Mouse (Mus musculus) Patski (cell line): ENCODE data around the gene Pam. TPM values are rescaled to one million over a fixed set of nuclear protein-coding genes. Genes with fewer than 3 reads are reported as not detected.

Experiments
- ATAC-seq: fragments of 100-300 bp; one replicate; pipeline ENCODE4 v1.8.0; 2021
- CTCF ChIA-PET: fragments of 350-600 bp; sonication (Branson Sonifier 250); formaldehyde crosslinking; loops from one replicate; lab custom pipeline; 2022; ENCODE audit warnings: inconsistent platforms; lab: Charles Lee
- POLR2A ChIA-PET: fragments of 350-600 bp; sonication (Branson Sonifier 250); formaldehyde crosslinking; loops from one replicate; lab custom pipeline; 2022; ENCODE audit warnings: antibody characterized with exemption, inconsistent platforms; lab: Charles Lee
- DNase-seq: peaks from one replicate; pipeline ENCODE4 v3.0.0-alpha.2; 2011; ENCODE audit warnings: low read depth, low spot score
- H3K27me3 ChIP-seq: fragments of 371-371 bp; one replicate; pipeline ENCODE4 v1.5.1; 2021
- CTCF ChIP-seq: fragments of 100-300 bp; IDR thresholded peaks from one replicate; pipeline ENCODE4 v1.5.1; 2021
- in situ Hi-C: fragments of 300-500 bp; cut with MboI; formaldehyde crosslinking; loops from 3 replicates; pipeline ENCODE4 v1.11.1; 2018; ENCODE audit warnings: low pct_unique_long_range_greater_than_20kb, mixed read lengths
- polyA plus RNA-seq: library from polyadenylated mRNA; unstranded; gene quantifications from one replicate; pipeline ENCODE4 v1.2.3, GENCODE M21; 2021

The Pam gene
- polyA plus RNA-seq, 1 experiment from 2014 or later: 74.0 TPM

DNA sequence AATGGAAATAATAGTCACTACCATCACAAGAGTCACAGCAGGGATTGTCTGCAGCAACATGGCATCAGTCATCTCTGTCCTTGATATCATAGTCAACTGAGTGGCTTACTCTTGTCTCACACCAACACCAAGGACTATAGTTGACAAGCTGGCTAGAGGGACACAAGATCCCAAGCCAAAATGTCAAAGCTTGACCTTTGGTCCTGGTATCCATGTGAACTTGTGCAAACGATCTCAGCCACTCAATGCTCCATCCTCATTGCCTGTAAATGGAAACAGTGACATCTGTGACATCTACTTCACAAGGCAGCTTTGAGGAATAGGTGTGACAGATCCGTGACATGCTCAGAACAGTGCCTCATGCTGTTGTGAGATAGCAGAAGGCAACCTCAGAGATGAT, 15.0 kb downstream of the Pam start:
- ATAC-seq (no peak), DNase-seq (no peak)
- TF ChIP-seq CTCF: no peak
- ChIA-PET POLR2A (no interaction called here), CTCF (no interaction called here)
- H3K27me3 ChIP-seq: no peaks in the 10 kb centered on the region
- in situ Hi-C loops: no loop called here

DNA sequence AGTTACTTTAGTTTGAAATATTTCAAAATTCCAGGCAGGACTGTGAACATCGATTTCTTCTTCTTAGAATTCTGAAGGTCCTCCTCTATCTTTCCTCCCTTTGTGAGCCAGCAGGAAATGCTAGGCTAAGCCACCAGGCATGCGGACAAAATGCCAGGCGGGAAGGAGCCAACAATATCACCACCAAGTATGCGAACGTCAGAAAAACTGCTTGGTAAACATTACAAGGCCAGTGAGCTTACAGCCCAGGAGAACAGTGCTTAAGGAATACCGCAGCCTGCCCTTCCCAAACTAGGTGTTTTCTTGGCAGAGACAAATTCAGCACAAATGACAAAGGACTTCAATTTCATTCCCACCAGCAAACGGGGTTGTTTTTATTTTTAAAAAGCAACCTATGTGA, 15.8 kb downstream of the Pam start:
- CTCF ChIA-PET: no interaction called here
- no peaks in the 10 kb centered on the region for H3K27me3 ChIP-seq
- no peak for ATAC-seq
- no peak for TF ChIP-seq CTCF
- in situ Hi-C loops: no loop called here
- DNase-seq: no peak
- POLR2A ChIA-PET: no interaction called here

- in situ Hi-C loops: no loop called here
- DNase-seq (no peak), ATAC-seq (no peak)
- TF ChIP-seq CTCF: no peak
- CTCF ChIA-PET: no interaction called here
- POLR2A ChIA-PET: no interaction called here
- H3K27me3 ChIP-seq: no peaks in the 10 kb centered on the region
These were observed 16.7 kb downstream of the Pam start for GRCm38 (mm10) chr1:98078735-98079134.

DNA sequence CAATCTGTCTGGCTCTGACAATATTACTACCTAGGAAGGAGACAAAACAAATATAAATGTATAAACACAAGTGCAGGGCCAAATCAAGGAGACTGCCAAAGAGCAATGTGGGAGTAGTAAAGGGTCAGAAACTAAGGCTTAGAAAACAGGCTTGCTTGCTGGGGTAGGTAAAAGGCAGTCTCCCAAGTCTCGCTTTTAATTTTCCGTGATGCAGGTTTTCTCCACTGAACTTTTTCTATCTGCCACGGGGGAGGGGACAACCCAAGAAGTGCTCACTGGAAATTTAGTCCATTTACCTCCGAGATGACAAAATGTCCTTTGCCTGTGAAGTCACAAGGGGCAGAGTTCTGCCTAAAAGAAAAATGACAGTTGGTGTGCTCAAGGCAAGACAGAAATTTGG, 21.6 kb downstream of the Pam start:
- no peaks in the 10 kb centered on the region for H3K27me3 ChIP-seq
- DNase-seq: no peak
- in situ Hi-C loops: no loop called here
- ATAC-seq: no peak
- no peak for TF ChIP-seq CTCF
- CTCF ChIA-PET: no interaction called here
- POLR2A ChIA-PET: no interaction called here

GRCm38 (mm10) chr1:98073127-98073526, 22.3 kb downstream of the Pam start:
- ChIA-PET POLR2A (no interaction called here), CTCF (interaction anchor here (1.4 kb wide), 2 partner anchors 16 to 46 kb away, joined by 3 read pairs; no protein-coding TSS in a partner anchor)
- TF ChIP-seq CTCF: no peak
- DNase-seq (no peak), ATAC-seq (no peak)
- in situ Hi-C loops: no loop called here
- no peaks in the 10 kb centered on the region for H3K27me3 ChIP-seq

DNA sequence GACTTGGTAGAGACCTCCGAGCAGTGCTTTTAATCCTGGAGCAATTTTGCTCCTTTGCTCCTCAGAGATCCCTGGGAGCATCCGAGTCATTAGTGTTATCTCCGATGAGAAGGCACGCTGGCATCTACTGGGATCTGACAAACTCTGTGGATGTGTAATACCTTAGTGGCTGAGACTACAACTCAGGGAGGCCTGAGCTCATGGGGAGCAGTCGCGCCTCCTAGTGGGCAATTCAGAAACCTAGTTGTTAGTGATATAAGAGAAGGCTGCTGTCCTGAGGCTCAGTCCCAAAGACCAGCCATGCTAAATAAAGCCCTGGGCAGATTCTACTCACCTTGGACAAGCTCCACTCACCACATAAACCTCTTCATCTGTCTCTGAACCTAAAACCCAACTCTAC, 23.4 kb downstream of the Pam start:
- POLR2A ChIA-PET: no interaction called here
- no peaks in the 10 kb centered on the region for H3K27me3 ChIP-seq
- in situ Hi-C loops: no loop called here
- no peak for ATAC-seq
- peak; percentile 65 for TF ChIP-seq CTCF
- CTCF ChIA-PET: interaction anchor here (0.7 to 1.8 kb wide), 6 partner anchors 12 to 96 kb away, joined by 3 to 6 read pairs (median 3); no protein-coding TSS in a partner anchor
- DNase-seq: no peak

- DNase-seq (no peak), ATAC-seq (no peak)
- CTCF ChIA-PET: interaction anchor here (0.8 to 1.8 kb wide), 6 partner anchors 9 to 97 kb away, joined by 3 to 6 read pairs (median 3); no protein-coding TSS in a partner anchor
- no peak for TF ChIP-seq CTCF
- in situ Hi-C loops: no loop called here
- POLR2A ChIA-PET: no interaction called here
- H3K27me3 ChIP-seq: no peaks in the 10 kb centered on the region
These were observed 24.0 kb downstream of the Pam start for GRCm38 (mm10) chr1:98071436-98071835.

DNA sequence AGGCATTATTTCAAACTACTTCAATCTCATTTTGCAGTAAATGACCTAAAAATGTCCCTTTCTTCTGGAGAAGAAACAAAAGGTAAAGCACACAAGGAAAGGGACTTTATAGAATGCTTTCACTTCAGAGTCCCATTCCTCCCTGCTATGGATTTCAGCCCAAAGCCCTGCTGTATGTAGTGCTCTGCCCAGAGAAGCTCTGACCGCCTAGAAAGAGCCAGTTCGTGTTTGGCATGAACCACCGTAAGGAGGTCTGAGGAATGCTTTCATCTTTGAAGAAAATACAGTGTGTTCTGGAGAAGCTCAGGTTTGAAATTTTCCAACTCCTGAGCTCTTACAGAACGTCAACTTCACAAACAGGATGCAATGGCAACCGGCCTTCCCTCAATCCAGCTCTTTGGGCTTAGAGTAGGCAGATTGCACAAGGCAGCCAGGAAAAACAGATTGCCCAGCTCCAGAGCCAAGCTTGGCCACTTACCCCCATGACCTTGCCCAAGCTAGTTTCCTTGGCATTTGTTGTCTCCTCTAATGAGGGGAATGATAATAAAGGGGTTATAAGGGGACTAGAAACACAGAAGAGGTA, 24.6 kb downstream of the Pam start:
- DNase-seq: no peak
- H3K27me3 ChIP-seq: no peaks in the 10 kb centered on the region
- ChIA-PET POLR2A (interaction anchor here (0.6 kb wide), 1 partner anchor 22 kb away, joined by 3 read pairs; no protein-coding TSS in a partner anchor), CTCF (interaction anchor here (1.0 to 1.5 kb wide), 3 partner anchors 9 to 90 kb away, joined by 3 to 4 read pairs (median 3); no protein-coding TSS in a partner anchor)
- in situ Hi-C loops: no loop called here
- TF ChIP-seq CTCF: no peak
- no peak for ATAC-seq

DNA sequence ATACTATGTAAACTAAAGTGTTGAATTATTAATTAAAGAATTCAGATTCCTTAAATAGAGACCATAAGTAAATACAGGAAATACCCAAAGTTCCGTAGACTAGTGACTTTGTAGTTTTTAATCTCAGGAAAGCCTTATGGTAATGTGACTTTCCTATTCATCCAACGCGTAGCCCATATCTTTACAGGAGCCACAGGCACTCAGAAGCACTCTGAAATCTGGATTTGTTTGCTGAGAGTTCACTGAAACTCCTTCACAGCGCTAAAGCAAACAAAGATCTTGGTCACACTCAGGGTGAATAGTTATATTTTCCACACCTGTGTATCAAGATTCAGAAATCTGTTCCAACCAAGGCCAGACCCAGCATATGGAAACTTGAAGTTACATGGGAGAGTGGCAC, 27.3 kb downstream of the Pam start:
- no peak for TF ChIP-seq CTCF
- DNase-seq (no peak), ATAC-seq (no peak)
- ChIA-PET POLR2A (no interaction called here), CTCF (interaction anchor here (0.6 to 1.4 kb wide), 2 partner anchors 11 to 74 kb away, joined by 3 read pairs; no protein-coding TSS in a partner anchor)
- no peaks in the 10 kb centered on the region for H3K27me3 ChIP-seq
- in situ Hi-C loops: no loop called here

GRCm38 (mm10) chr1:98062074-98062473, 33.4 kb downstream of the Pam start:
- DNase-seq (no peak), ATAC-seq (no peak)
- no peaks in the 10 kb centered on the region for H3K27me3 ChIP-seq

DNA sequence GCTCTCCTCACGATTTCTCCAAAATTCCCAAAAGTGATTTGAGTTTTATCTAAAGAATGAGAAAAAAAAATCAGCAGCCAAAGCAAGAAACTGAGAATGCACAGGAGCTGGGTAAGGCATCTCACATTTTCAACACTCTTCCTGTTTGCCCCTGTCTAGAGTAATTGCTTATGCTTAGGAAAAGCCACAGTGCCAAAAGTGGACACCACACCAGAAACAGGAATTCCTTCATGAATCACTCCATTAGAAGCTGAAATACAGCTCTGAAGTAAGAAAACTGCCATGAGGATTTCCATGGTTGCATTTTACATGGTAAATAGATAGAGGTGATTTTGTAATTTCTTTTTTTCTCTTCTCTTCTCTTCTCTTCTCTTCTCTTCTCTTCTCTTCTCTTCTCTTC, 36.0 kb downstream of the Pam start:
- H3K27me3 ChIP-seq: no peaks in the 10 kb centered on the region
- TF ChIP-seq CTCF: no peak
- ChIA-PET POLR2A (no interaction called here), CTCF (interaction anchor here (2.1 kb wide), 1 partner anchor 13 kb away, joined by 6 read pairs; no protein-coding TSS in a partner anchor)
- ATAC-seq (no peak), DNase-seq (no peak)
- in situ Hi-C loops: no loop called here

More at GRCm38 (mm10) chr1:98062074-98062473, 33.4 kb downstream of the Pam start:
- in situ Hi-C loops: no loop called here
- no peak for TF ChIP-seq CTCF
- POLR2A ChIA-PET: no interaction called here
- CTCF ChIA-PET: interaction anchor here (1.2 kb wide), 1 partner anchor 9 kb away, joined by 3 read pairs; no protein-coding TSS in a partner anchor
